Mouse (Mus musculus): ENCODE results near the gene Dcbld1.

DNA sequence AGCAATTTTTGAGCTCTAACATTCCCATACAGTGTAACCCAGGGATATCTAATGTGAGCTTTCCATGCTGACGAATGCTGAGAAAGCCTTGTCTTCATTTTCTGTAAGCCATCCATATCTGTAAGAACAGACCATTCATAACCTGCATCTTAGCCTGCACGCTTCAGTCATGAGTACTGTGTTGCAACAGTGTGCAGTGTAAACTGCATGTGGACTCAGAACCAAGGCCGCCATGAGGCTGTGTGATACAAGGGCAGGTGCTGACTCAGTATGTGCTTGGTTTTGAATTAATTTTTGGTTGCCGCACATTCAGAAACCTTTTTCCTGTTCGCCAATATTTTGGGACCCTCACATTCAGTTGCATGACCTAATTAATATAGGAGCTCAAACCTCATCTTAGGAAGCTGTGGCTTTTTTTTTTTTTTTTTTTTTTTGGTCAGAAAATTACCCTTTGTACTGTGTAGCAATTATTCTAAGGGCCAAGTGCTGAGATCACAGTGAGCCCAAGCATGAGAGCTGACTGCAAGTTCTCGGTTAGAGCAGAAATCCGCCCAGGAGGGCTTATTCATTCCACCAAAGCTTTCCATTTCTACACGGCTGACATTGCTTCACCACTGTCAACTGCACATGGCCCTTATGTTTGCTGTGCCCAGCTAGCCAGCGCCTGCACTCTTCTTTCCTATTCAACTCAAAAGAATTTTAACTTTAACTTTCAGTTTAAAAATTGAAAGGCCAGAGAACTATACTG lies 127.6 kb downstream of the Dcbld1 start:
- no peak for TF ChIP-seq POLR2A (IDR thresholded peaks at IDR 0.05; ENCODE audit: insufficient read depth, low read depth, low read length)
- no peak for TF ChIP-seq CTCF (IDR thresholded peaks at IDR 0.05; ENCODE audit: insufficient read depth, low read depth, low read length)
